Mouse (Mus musculus): ENCODE measurements at regions not wholly inside any gene's neighbourhood (a gene's known extent, or its start where the extent isn't known, plus 50 kb on each side); places are given as distances from the start of the nearest gene placed in this dataset.
A peak's percentile ranks its signal among the peaks of the same experiment; 100 is the strongest.

GRCm38 (mm10) chr17:93817656-93818055 lies 618.8 kb downstream of the Adcyap1 start:
- DNase-seq (ENCODE audit: low read depth, low spot score), result peak; percentile 38
